Mouse (Mus musculus): ENCODE measurements around the gene Itgb7. TPM values are rescaled to one million over a fixed set of nuclear protein-coding genes. Genes with fewer than 3 reads are reported as not detected.

Itgb7 gene
- polyA plus RNA-seq, 1 experiment from 2014 or later, result 5.8 TPM

DNA sequence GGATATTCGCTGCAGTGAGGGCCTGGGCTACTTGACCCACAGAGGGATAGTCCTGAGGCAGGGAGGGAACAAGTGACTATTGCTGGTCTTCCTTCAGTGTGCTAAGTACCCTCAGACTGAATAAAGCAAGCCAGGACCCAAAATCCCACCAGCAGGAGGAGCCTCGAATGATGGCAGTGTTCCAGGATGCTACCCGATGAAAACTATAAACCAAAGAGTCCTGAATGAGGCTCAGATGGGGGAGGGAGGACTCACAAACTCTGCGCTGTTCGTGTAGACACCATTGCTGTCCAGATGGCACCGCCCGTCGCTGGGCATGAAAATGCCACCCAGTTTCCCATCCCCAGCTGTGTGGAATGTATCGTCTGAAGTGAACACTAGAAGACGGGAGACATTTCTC is 9.4 kb downstream of the Itgb7 start:
- 48% methylated on average over 10 of the region's 10 CpGs for WGBS
- H3K36me3 ChIP-seq, result no peaks in the 10 kb centered on the region
- H3K27me3 ChIP-seq, result no peaks in the 10 kb centered on the region
- H3K4me2 ChIP-seq (replicated peaks), result no peak overlapping the region
- H3K4me3 ChIP-seq (replicated peaks), result no peak overlapping the region
- H3K4me1 ChIP-seq, result peaks cover 18% of the 10 kb centered on the region
- H3K9me3 ChIP-seq (replicated peaks), result no peaks in the 10 kb centered on the region
- ATAC-seq (ENCODE audit: insufficient number of reproducible peaks, low FRiP score, low TSS enrichment, low read depth), result no peak
- no peak overlapping the region for H3K9ac ChIP-seq
- H3K27ac ChIP-seq (replicated peaks), result no peak overlapping the region

DNA sequence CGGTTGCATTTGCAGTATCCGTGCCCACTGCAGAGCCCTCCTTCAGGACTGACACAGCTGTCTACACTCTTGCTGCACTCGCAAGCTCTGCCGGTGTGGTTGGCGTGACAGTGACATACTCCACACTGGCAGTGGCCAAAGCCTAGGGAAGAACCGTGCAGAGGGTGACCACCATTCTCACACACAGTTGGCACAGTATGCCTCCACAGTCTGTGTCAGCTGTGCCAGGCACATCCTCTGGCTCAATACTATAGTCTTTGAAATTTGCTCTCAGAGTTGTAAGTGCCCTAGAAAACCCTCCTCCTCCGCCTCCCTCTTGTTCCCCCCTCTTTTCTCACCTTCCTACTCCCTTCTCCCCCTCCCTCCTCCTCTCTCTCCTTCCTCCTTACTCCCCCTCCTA is 14.4 kb downstream of the Itgb7 start:
- H3K36me3 ChIP-seq, result peaks cover 40% of the 10 kb centered on the region
- no peak overlapping the region for H3K27ac ChIP-seq (replicated peaks)
- no peaks in the 10 kb centered on the region for H3K27me3 ChIP-seq
- ATAC-seq (ENCODE audit: insufficient number of reproducible peaks, low FRiP score, low TSS enrichment, low read depth), result no peak
- WGBS, result 86% methylated on average over 7 of the region's 7 CpGs
- H3K4me3 ChIP-seq (replicated peaks), result no peak overlapping the region
- H3K9me3 ChIP-seq (replicated peaks), result no peaks in the 10 kb centered on the region
- peaks cover 1% of the 10 kb centered on the region; the same call in 1 of the 2 replicates for H3K4me1 ChIP-seq
- H3K4me2 ChIP-seq (replicated peaks), result no peak overlapping the region
- H3K9ac ChIP-seq, result no peak overlapping the region

DNA sequence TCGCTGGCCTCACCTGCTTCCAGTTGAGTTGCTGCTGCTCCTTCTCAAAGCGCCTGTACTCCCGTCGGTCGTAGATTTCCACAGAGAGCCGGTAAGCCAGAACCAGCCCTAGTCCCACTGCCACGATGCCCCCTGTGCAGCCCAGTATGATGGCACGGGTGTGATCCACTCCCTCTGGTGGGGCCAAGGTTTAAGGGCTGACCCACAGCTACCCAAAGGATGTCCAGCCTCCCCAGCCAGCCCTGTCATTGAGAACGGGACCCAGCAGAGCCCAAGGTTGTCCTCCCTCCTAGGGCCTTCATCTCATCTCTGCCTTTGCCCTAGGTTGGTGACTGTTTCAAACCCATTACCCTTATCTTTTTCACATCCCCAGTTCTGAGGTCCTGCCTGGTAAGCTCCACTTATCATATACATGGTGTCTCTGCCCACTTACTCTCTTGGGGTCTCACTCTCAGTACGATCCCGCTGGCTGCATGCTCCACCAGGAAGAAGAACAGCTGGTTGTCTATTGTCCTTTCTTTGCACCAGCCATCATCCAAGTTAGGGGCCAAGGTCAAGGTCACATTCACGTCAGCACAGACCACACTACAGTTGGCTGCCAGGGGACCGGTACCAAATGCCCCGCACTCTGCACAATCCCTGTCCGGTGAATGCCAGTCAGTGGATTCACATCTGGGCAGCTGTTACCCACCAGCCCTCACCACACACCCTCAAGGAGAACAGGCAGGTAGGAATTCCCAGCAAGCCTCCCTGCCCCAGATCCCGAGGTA is 15.1 kb downstream of the Itgb7 start:
- Histone ChIP-seq H3K4me3 (replicated peaks) (no peak overlapping the region), H3K27ac (replicated peaks) (no peak overlapping the region), H3K9ac (no peak overlapping the region), H3K36me3 (peaks cover 47% of the 10 kb centered on the region), H3K27me3 (no peaks in the 10 kb centered on the region), H3K9me3 (replicated peaks) (no peaks in the 10 kb centered on the region), H3K4me1 (no peaks in the 10 kb centered on the region), H3K4me2 (replicated peaks) (no peak overlapping the region)
- WGBS, result 82% methylated on average over 16 of the region's 16 CpGs
- no peak for ATAC-seq (ENCODE audit: insufficient number of reproducible peaks, low FRiP score, low TSS enrichment, low read depth)

DNA sequence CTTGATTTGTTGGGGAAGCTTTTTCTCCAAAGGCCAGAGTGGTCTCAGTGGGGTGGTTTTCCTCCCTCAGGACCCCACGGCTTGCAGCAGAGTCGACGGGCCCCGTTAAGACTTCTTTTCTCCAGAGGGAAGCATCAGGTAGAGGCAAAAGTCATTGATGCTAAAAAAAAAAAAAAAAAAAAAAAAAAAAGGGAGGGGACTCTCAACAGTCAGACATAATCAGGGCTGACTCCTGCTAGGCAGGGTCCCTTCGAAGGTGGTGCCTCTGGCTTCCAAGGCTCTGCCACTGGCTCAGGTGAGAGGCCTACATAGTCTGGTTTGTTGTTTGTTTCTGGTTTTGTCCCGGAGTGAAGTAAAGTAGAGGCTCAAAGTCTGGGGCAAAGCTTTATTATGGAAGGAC is 16.1 kb downstream of the Itgb7 start:
- WGBS, result 64% methylated on average over 6 of the region's 6 CpGs
- Histone ChIP-seq H3K9ac (no peak overlapping the region), H3K36me3 (peaks cover 54% of the 10 kb centered on the region), H3K4me1 (no peaks in the 10 kb centered on the region), H3K4me2 (replicated peaks) (no peak overlapping the region), H3K27me3 (no peaks in the 10 kb centered on the region), H3K9me3 (replicated peaks) (no peaks in the 10 kb centered on the region), H3K27ac (replicated peaks) (no peak overlapping the region), H3K4me3 (replicated peaks) (no peak overlapping the region)
- no peak for ATAC-seq (ENCODE audit: insufficient number of reproducible peaks, low FRiP score, low TSS enrichment, low read depth)

DNA sequence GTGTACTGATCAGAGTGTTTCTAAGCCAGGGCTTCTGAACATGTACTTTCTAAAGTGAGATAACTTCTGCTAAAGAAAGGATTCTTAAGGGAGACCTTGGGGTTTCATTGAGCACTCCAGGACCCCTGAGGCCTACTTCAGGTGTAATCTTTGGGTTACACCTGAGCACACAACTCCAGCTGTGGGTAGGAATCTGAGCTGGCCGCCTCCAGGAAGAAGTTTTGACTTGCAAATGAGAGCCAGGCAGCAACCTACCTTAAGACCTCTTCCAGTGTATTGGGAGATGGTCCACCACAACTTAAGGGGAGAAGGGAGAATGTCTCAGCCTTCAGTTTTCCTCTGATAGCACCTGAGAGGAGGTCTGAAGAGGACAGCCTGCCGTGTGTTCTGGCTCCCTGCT is 17.6 kb downstream of the Itgb7 start:
- Histone ChIP-seq H3K4me3 (replicated peaks) (no peak overlapping the region), H3K27ac (replicated peaks) (no peak overlapping the region), H3K4me1 (no peaks in the 10 kb centered on the region), H3K9ac (no peak overlapping the region), H3K27me3 (no peaks in the 10 kb centered on the region), H3K9me3 (replicated peaks) (no peaks in the 10 kb centered on the region), H3K36me3 (peaks cover 67% of the 10 kb centered on the region), H3K4me2 (replicated peaks) (no peak overlapping the region)
- ATAC-seq (ENCODE audit: insufficient number of reproducible peaks, low FRiP score, low TSS enrichment, low read depth), result no peak
- 44% methylated on average over 2 of the region's 2 CpGs for WGBS

DNA sequence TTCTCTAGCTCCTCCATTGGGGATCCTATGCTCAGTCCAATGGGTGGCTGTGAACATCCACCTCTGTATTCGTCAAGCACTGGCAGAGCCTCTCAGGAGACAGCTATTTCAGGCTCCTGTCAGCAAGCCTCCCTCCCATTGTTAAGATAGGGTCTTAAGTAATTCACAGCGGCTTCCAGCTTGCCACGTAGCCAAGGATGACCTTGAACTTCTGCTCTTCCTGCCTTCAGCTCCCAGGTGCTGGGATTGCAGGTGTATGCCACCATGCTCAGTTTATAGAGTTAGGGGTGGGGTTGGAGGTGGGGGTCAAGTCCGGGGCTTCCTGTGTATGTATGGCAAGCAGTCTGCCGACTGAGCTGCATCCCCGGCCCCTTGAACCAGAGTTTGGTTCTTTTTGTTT is 19.8 kb downstream of the Itgb7 start:
- Histone ChIP-seq H3K9ac (no peak overlapping the region), H3K27ac (replicated peaks) (no peak overlapping the region), H3K4me3 (replicated peaks) (no peak overlapping the region), H3K36me3 (peaks cover 89% of the 10 kb centered on the region), H3K4me1 (peaks cover 10% of the 10 kb centered on the region), H3K4me2 (replicated peaks) (no peak overlapping the region), H3K9me3 (replicated peaks) (no peaks in the 10 kb centered on the region), H3K27me3 (no peaks in the 10 kb centered on the region)
- ATAC-seq (ENCODE audit: insufficient number of reproducible peaks, low FRiP score, low TSS enrichment, low read depth), result no peak
- WGBS, result 80% methylated on average over 6 of the region's 6 CpGs

DNA sequence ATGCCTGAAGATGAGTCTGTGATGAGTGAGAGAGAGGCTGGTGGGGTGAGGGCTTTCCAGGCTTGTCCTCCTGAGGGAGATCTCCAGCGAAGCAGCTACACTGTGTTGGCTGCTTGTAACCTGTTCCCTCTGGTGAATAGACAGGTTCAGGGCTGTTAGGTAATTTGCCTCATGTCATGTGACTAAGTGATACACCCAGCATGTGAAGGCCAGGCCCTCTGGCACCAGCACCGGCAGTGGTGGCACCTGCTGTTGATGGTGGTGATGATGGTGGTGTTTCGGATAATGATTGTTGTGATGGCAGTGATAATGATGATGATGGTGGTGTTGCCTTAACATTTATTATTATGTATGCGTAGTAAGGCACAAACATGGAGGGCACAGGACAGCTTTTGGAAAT is 20.9 kb downstream of the Itgb7 start:
- WGBS, result 81% methylated on average over 4 of the region's 4 CpGs
- Histone ChIP-seq H3K27me3 (no peaks in the 10 kb centered on the region), H3K4me1 (peaks cover 18% of the 10 kb centered on the region), H3K4me3 (replicated peaks) (no peak overlapping the region), H3K4me2 (replicated peaks) (no peak overlapping the region), H3K36me3 (peaks cover 86% of the 10 kb centered on the region), H3K9me3 (replicated peaks) (no peaks in the 10 kb centered on the region), H3K9ac (no peak overlapping the region), H3K27ac (replicated peaks) (no peak overlapping the region)
- ATAC-seq (ENCODE audit: insufficient number of reproducible peaks, low FRiP score, low TSS enrichment, low read depth), result no peak

DNA sequence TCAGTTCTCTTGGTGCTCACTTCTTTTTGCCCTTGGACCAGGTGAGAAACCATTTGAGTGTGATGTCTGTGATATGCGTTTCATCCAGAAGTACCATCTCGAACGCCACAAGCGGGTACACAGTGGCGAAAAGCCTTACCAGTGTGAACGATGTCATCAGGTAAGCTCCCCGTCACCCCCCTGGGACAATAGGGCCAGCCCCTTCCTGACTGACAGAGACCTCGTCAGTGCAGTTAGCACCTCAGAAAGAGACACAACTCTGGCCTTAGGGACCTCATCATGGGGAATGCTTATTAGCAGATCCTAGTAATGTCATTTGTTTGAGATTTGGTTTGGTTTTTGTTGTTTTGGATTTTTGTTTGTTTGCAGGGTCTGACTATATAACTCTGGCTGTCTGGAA is 22.6 kb downstream of the Itgb7 start:
- Histone ChIP-seq H3K9me3 (replicated peaks) (no peaks in the 10 kb centered on the region), H3K4me2 (replicated peaks) (no peak overlapping the region), H3K4me1 (peaks cover 32% of the 10 kb centered on the region), H3K27ac (replicated peaks) (no peak overlapping the region), H3K36me3 (peaks cover 73% of the 10 kb centered on the region), H3K27me3 (no peaks in the 10 kb centered on the region), H3K4me3 (replicated peaks) (no peak overlapping the region), H3K9ac (no peak overlapping the region)
- 89% methylated on average over 8 of the region's 8 CpGs for WGBS
- no peak for ATAC-seq (ENCODE audit: insufficient number of reproducible peaks, low FRiP score, low TSS enrichment, low read depth)

DNA sequence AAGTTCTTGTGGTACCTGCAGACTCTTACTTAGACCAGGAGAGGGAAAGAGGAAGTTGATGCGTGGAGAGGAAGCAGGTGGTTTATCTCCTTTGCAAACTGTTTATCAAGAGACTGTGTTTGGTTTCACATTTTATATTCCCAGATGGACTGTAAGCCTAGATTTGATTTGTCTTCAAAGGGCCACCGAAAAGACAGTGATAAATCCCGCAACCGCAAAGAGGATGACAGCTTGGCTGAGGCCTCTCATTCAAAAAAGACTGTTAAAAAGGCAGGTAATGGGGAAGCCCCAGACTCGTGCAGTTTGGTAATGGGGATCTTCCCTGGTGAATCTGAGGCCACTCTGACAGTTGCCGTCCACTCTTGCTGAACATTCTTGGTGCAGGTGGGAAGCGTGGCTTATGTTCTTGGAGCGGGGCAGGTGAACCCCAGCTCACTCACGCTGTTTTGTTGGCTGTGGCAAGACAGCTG is 23.6 kb downstream of the Itgb7 start:
- Histone ChIP-seq H3K4me3 (replicated peaks) (no peak overlapping the region), H3K4me2 (replicated peaks) (no peak overlapping the region), H3K4me1 (peaks cover 32% of the 10 kb centered on the region), H3K36me3 (peaks cover 64% of the 10 kb centered on the region), H3K9ac (no peak overlapping the region), H3K9me3 (replicated peaks) (no peaks in the 10 kb centered on the region), H3K27me3 (no peaks in the 10 kb centered on the region), H3K27ac (replicated peaks) (no peak overlapping the region)
- 88% methylated on average over 9 of the region's 9 CpGs for WGBS
- ATAC-seq (ENCODE audit: insufficient number of reproducible peaks, low FRiP score, low TSS enrichment, low read depth), result no peak

DNA sequence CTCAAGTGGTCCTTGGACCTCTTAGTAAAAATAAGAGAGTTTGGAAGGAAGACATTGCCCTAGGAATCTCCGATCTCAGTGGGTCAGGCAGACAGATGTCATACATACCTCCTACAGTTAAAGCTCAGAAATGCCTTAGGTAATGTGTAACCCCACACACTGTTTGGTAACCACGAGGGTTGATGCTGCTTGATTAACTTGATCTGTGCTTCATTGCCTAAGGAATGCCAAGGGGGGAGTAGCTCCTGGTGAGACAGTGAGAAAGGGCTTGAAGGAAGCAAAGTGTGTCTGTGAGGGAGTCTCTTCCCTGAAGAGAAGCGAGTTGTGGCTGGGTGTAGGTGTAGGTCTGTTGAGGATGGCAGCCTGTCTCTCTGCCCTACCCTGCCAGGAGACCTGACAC is 24.4 kb downstream of the Itgb7 start:
- H3K4me3 ChIP-seq (replicated peaks), result no peak overlapping the region
- peaks cover 38% of the 10 kb centered on the region for H3K4me1 ChIP-seq
- H3K27me3 ChIP-seq, result no peaks in the 10 kb centered on the region
- H3K27ac ChIP-seq (replicated peaks), result no peak overlapping the region
- 66% methylated on average over 3 of the region's 3 CpGs for WGBS
- ATAC-seq (ENCODE audit: insufficient number of reproducible peaks, low FRiP score, low TSS enrichment, low read depth), result no peak
- H3K36me3 ChIP-seq, result peaks cover 56% of the 10 kb centered on the region
- H3K4me2 ChIP-seq (replicated peaks), result no peak overlapping the region
- H3K9me3 ChIP-seq (replicated peaks), result no peaks in the 10 kb centered on the region
- H3K9ac ChIP-seq, result no peak overlapping the region

DNA sequence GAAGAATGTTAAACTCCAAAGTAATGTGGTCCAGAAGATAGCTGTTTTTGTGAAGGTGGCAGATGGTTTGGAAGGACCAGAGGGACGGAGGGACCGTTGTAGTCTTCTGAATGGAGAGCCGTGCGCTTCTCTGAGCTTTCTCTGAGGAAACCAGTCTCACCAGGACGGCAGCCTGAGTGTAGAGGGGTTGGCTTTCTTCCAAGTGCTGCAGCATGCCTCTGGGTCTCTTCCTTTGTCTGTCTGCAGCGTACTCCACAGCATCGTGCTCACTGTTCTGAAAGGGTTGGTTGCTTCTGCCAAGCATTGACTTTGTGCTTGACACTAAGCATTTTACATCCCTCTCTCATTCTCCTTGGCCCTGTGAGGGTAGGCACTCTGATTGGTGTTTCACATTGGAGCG is 26.0 kb downstream of the Itgb7 start:
- peaks cover 40% of the 10 kb centered on the region for H3K4me1 ChIP-seq
- ATAC-seq (ENCODE audit: insufficient number of reproducible peaks, low FRiP score, low TSS enrichment, low read depth), result no peak
- WGBS, result 26% methylated on average over 8 of the region's 8 CpGs
- H3K4me2 ChIP-seq (replicated peaks), result peak overlapping the region; percentile 64
- no peaks in the 10 kb centered on the region for H3K27me3 ChIP-seq
- H3K9ac ChIP-seq, result no peak overlapping the region; the same call in 1 of the 2 replicates
- H3K27ac ChIP-seq (replicated peaks), result peak overlapping the region; percentile 100
- peak overlapping the region; percentile 86 for H3K4me3 ChIP-seq (replicated peaks)
- no peaks in the 10 kb centered on the region for H3K9me3 ChIP-seq (replicated peaks)
- H3K36me3 ChIP-seq, result peaks cover 50% of the 10 kb centered on the region
